Mouse (Mus musculus): ENCODE measurements at regions not wholly inside any gene's neighbourhood (a gene's known extent, or its start where the extent isn't known, plus 50 kb on each side); places are given as distances from the start of the nearest gene placed in this dataset.

DNA sequence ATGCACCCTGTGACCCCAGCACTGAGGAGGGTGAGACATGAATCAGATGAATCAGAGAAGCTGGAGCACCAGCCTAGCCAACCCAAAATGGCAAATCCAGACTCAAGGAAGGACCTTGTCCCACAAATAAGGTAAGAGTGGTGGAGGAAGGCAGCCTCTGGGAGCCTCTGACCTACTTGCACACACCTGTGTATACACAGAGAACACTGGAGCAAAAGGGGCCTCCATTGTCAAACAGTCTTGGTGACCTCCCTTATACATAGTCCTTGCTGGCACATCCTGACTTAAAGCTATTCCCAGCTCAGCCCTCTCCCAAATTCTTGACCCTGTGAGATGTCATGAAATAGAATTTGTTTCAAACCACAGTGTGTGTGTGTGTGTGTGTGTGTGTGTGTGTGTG lies 57.1 kb downstream of the Inhbb start:
- TF ChIP-seq POLR2A (IDR thresholded peaks at IDR 0.05; ENCODE audit: borderline replicate concordance, extremely low read depth, insufficient read depth, insufficient read length, poor library complexity, severe bottlenecking), result no peak
- TF ChIP-seq CTCF (IDR thresholded peaks at IDR 0.05; ENCODE audit: borderline replicate concordance, extremely low read depth, insufficient read depth, insufficient read length), result no peak
- no peak for DNase-seq (ENCODE audit: low read depth)

- TF ChIP-seq CTCF (IDR thresholded peaks at IDR 0.05; ENCODE audit: borderline replicate concordance, extremely low read depth, insufficient read depth, insufficient read length), result no peak
- no peak for TF ChIP-seq POLR2A (IDR thresholded peaks at IDR 0.05; ENCODE audit: borderline replicate concordance, extremely low read depth, insufficient read depth, insufficient read length, poor library complexity, severe bottlenecking)
- no peak for DNase-seq (ENCODE audit: low read depth)
These were observed 64.0 kb downstream of the Inhbb start for GRCm38 (mm10) chr1:119358096-119358495.

DNA sequence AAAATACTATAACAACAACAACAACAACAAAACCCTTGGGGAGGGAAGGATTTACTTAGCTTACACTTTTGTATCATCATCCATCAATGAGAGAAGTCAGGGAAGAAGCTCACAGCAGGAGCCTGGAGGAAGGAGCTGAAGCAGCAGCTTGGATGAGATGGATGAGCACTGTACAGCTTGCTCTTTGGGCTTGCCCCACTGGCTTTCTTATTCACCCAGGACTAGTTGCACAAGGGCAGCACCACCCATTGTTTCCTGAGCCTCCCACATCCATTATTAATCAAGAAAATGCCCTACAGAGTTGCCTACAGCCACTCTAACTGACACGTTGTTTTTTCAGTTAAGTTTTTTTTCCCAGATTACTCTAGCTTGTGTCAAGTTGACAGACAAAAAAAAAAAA lies 65.1 kb downstream of the Inhbb start:
- TF ChIP-seq POLR2A (IDR thresholded peaks at IDR 0.05; ENCODE audit: borderline replicate concordance, extremely low read depth, insufficient read depth, insufficient read length, poor library complexity, severe bottlenecking), result no peak
- no peak for TF ChIP-seq CTCF (IDR thresholded peaks at IDR 0.05; ENCODE audit: borderline replicate concordance, extremely low read depth, insufficient read depth, insufficient read length)
- DNase-seq (ENCODE audit: low read depth), result no peak

DNA sequence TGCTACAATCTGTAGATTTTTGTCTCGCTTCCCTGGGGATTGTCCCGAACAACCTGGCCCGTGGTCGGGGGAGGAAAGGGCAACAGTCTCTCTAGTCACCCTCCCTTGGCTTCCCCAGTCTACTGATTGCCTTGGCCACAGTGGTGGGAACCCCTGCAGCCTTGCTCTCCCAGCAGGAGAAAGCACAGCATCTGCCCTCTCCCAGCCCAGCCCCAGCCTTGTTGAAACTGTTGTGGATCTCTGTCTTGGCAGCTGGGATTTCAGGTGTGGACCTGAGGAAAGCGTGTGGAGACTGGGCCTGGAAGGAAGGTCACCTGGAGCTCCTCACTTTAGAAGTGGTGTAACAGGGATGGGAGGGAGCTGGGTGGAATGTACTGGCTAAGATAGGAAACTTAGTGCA lies 66.6 kb downstream of the Inhbb start:
- no peak for TF ChIP-seq POLR2A (IDR thresholded peaks at IDR 0.05; ENCODE audit: borderline replicate concordance, extremely low read depth, insufficient read depth, insufficient read length, poor library complexity, severe bottlenecking)
- TF ChIP-seq CTCF (IDR thresholded peaks at IDR 0.05; ENCODE audit: borderline replicate concordance, extremely low read depth, insufficient read depth, insufficient read length), result no peak
- DNase-seq (ENCODE audit: low read depth), result no peak

GRCm38 (mm10) chr1:119351567-119351966 lies 70.5 kb downstream of the Inhbb start:
- TF ChIP-seq CTCF (IDR thresholded peaks at IDR 0.05; ENCODE audit: borderline replicate concordance, extremely low read depth, insufficient read depth, insufficient read length) (no peak), POLR2A (IDR thresholded peaks at IDR 0.05; ENCODE audit: borderline replicate concordance, extremely low read depth, insufficient read depth, insufficient read length, poor library complexity, severe bottlenecking) (no peak)
- no peak for DNase-seq (ENCODE audit: low read depth)

GRCm38 (mm10) chr1:119350846-119351245 lies 71.2 kb downstream of the Inhbb start:
- DNase-seq (ENCODE audit: low read depth), result no peak
- TF ChIP-seq POLR2A (IDR thresholded peaks at IDR 0.05; ENCODE audit: borderline replicate concordance, extremely low read depth, insufficient read depth, insufficient read length, poor library complexity, severe bottlenecking) (no peak), CTCF (IDR thresholded peaks at IDR 0.05; ENCODE audit: borderline replicate concordance, extremely low read depth, insufficient read depth, insufficient read length) (no peak)

- DNase-seq (ENCODE audit: low read depth), result no peak
- TF ChIP-seq POLR2A (IDR thresholded peaks at IDR 0.05; ENCODE audit: borderline replicate concordance, extremely low read depth, insufficient read depth, insufficient read length, poor library complexity, severe bottlenecking) (no peak), CTCF (IDR thresholded peaks at IDR 0.05; ENCODE audit: borderline replicate concordance, extremely low read depth, insufficient read depth, insufficient read length) (no peak)
These were observed 71.8 kb downstream of the Inhbb start for GRCm38 (mm10) chr1:119350296-119350695.

DNA sequence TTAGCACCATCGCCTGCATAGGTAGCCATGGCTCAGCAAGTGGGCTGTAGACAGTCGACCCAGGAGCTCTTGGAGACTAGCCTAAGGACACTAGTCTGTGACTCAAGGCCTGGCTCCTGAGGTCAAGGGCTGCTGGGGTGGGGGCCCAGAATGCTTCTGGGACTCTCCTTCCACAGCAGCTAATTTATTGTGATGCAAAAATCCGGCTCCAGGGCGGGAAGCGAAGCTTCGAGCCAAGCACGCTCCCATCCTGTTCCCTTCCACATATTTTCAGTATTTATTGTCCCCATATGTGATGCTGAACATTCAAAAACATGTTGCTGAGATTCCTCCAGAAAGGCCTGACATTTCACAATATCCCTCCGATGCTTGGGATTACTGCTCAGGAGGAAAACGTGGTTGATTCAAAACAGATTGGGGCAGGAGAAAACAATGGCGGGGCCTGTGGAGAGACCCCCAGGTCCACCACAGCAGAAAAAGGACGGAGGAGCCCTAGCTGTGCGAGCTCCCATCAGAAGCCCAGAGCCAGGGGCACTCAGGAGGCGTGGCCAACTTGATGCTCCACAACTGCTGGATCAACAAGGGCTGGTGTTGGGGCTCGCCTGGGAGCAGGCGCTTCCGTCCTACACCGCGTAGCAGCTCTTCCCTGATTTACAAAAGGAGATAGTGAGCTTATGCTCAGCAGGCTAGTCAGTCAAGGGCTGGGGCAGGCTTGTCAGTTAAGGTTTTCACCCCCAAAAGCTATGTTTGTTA lies 73.4 kb downstream of the Inhbb start:
- TF ChIP-seq CTCF (IDR thresholded peaks at IDR 0.05; ENCODE audit: borderline replicate concordance, extremely low read depth, insufficient read depth, insufficient read length) (no peak), POLR2A (IDR thresholded peaks at IDR 0.05; ENCODE audit: borderline replicate concordance, extremely low read depth, insufficient read depth, insufficient read length, poor library complexity, severe bottlenecking) (no peak)
- DNase-seq (ENCODE audit: low read depth), result peak; percentile 42

GRCm38 (mm10) chr1:119347749-119348148 lies 74.3 kb downstream of the Inhbb start:
- no peak for TF ChIP-seq POLR2A (IDR thresholded peaks at IDR 0.05; ENCODE audit: borderline replicate concordance, extremely low read depth, insufficient read depth, insufficient read length, poor library complexity, severe bottlenecking)
- no peak for TF ChIP-seq CTCF (IDR thresholded peaks at IDR 0.05; ENCODE audit: borderline replicate concordance, extremely low read depth, insufficient read depth, insufficient read length)
- no peak for DNase-seq (ENCODE audit: low read depth)

GRCm38 (mm10) chr1:119346634-119347155 lies 75.4 kb downstream of the Inhbb start:
- no peak for DNase-seq (ENCODE audit: low read depth)

GRCm38 (mm10) chr1:119345115-119345791 lies 76.8 kb downstream of the Inhbb start:
- DNase-seq (ENCODE audit: low read depth), result peak; percentile 47
- peak; percentile 44; the same call in 1 of the 2 replicates for TF ChIP-seq CTCF (IDR thresholded peaks at IDR 0.05; ENCODE audit: borderline replicate concordance, extremely low read depth, insufficient read depth, insufficient read length)
- TF ChIP-seq POLR2A (IDR thresholded peaks at IDR 0.05; ENCODE audit: borderline replicate concordance, extremely low read depth, insufficient read depth, insufficient read length, poor library complexity, severe bottlenecking), result no peak

More at GRCm38 (mm10) chr1:119346634-119347155, 75.4 kb downstream of the Inhbb start:
- TF ChIP-seq POLR2A (IDR thresholded peaks at IDR 0.05; ENCODE audit: borderline replicate concordance, extremely low read depth, insufficient read depth, insufficient read length, poor library complexity, severe bottlenecking), result no peak
- no peak for TF ChIP-seq CTCF (IDR thresholded peaks at IDR 0.05; ENCODE audit: borderline replicate concordance, extremely low read depth, insufficient read depth, insufficient read length)

Measured in brain, embryonic 14.5 days (tissue).